Mouse (Mus musculus) liver, embryonic 14.5 days (tissue): ENCODE results near the gene Atg2a.

Experiments
- CTCF ChIP-seq: IDR thresholded peaks from 2 replicates; pipeline ENCODE4 v1.5.1; 2016; ENCODE audit warnings: antibody characterized with exemption, low read depth, control low read depth
- EP300 ChIP-seq: IDR thresholded peaks from 2 replicates; pipeline ENCODE4 v1.6.1; 2016; ENCODE audit warnings: antibody characterized with exemption, low read depth

GRCm38 (mm10) chr19:6276426-6277421 lies 35.3 kb downstream of the Atg2a start, which contains the start of gene Ehd1:
- peak; percentile 60 for TF ChIP-seq CTCF
- peak; percentile 53; the same call in 1 of the 2 replicates for TF ChIP-seq EP300
